Mouse (Mus musculus) spleen, adult 2 months (tissue): ENCODE measurements around the gene Vmn1r44.

Experiments
- CTCF ChIP-seq: fragments of 200-500 bp; IDR thresholded peaks from 2 replicates; pipeline ENCODE4 v1.5.1; 2011; ENCODE audit warnings: mild to moderate bottlenecking, inconsistent platforms; ENCODE audit not compliant: insufficient read depth, insufficient read length, insufficient replicate concordance; ENCODE audit errors: extremely low read depth
- POLR2A ChIP-seq: fragments of 200-500 bp; IDR thresholded peaks from 2 replicates; pipeline ENCODE4 v1.6.1; 2011; ENCODE audit warnings: low read depth, low read length, inconsistent platforms

GRCm38 (mm10) chr6:89883812-89884211, 352 bp downstream of the Vmn1r44 start:
- no peak for TF ChIP-seq CTCF
- no peak for TF ChIP-seq POLR2A
